Mouse (Mus musculus) left cerebral cortex, postnatal 36 days (tissue): ENCODE measurements at regions not wholly inside any gene's neighbourhood (a gene's known extent, or its start where the extent isn't known, plus 50 kb on each side); places are given as distances from the start of the nearest gene placed in this dataset.

Experiments
- DNase-seq, 2 experiments: peaks; one replicate each; pipeline ENCODE4 v3.0.0; 2021 to 2022; ENCODE audit warnings: low spot score in 2 of 2, mixed read lengths in 1 of 2
- intact Hi-C: fragments of 180-260 bp; cut with DNase I; formaldehyde crosslinking; loops from one replicate; pipeline ENCODE4 v1.15.1; 2025

- intact Hi-C loops, result no loop called here
Measured at GRCm38 (mm10) chr4:26637859-26638258, 291.2 kb upstream of the Manea start.

GRCm38 (mm10) chr4:26630553-26631206 lies 284.0 kb upstream of the Manea start:
- intact Hi-C loops, result no loop called here
- no peak for DNase-seq

More at GRCm38 (mm10) chr4:26637859-26638258, 291.2 kb upstream of the Manea start:
- DNase-seq, result no peak

- intact Hi-C loops, result no loop called here
- no peak for DNase-seq
Measured at GRCm38 (mm10) chr4:26629710-26630109, 283.0 kb upstream of the Manea start.

GRCm38 (mm10) chr4:26627744-26628143 lies 281.1 kb upstream of the Manea start:
- intact Hi-C loops, result no loop called here
- DNase-seq, result no peak

- intact Hi-C loops, result no loop called here
Measured at GRCm38 (mm10) chr4:26589081-26589869, 242.6 kb upstream of the Manea start.

GRCm38 (mm10) chr4:26555690-26556089 lies 209.0 kb upstream of the Manea start:
- intact Hi-C loops, result no loop called here
- DNase-seq, result no peak

More at GRCm38 (mm10) chr4:26589081-26589869, 242.6 kb upstream of the Manea start:
- DNase-seq, result no peak

GRCm38 (mm10) chr4:26543833-26544232 lies 197.1 kb upstream of the Manea start:
- DNase-seq, result no peak
- intact Hi-C loops, result loop anchor here (10.0 kb wide), 1 partner anchor 1349 kb away; no protein-coding TSS in a partner anchor

- DNase-seq, result no peak
- intact Hi-C loops, result loop anchor here (10.0 kb wide), 1 partner anchor 1348 kb away; no protein-coding TSS in a partner anchor
Measured at GRCm38 (mm10) chr4:26542511-26542910, 195.8 kb upstream of the Manea start.

GRCm38 (mm10) chr4:26508004-26508403 lies 161.3 kb upstream of the Manea start:
- DNase-seq, result no peak
- intact Hi-C loops, result no loop called here

GRCm38 (mm10) chr4:26494262-26494661 lies 147.6 kb upstream of the Manea start:
- DNase-seq, result no peak
- intact Hi-C loops, result loop anchor here (10.0 kb wide), 1 partner anchor 1289 kb away; no protein-coding TSS in a partner anchor

- intact Hi-C loops, result no loop called here
- DNase-seq, result no peak
Measured at GRCm38 (mm10) chr4:26474913-26475312, 128.2 kb upstream of the Manea start.

- DNase-seq, result no peak
- intact Hi-C loops, result no loop called here
Measured at GRCm38 (mm10) chr4:26441533-26441932, 94.8 kb upstream of the Manea start.

- intact Hi-C loops, result no loop called here
- no peak for DNase-seq
Measured at GRCm38 (mm10) chr4:26422084-26422483, 75.4 kb upstream of the Manea start.

GRCm38 (mm10) chr4:26404266-26404665 lies 57.6 kb upstream of the Manea start:
- intact Hi-C loops, result no loop called here
- no peak for DNase-seq

- intact Hi-C loops, result no loop called here
- DNase-seq, result no peak
Measured at GRCm38 (mm10) chr4:26402213-26402612, 55.5 kb upstream of the Manea start.
